Mouse (Mus musculus): ENCODE measurements around the gene Copz1. TPM values are rescaled to one million over a fixed set of nuclear protein-coding genes. Genes with fewer than 3 reads are reported as not detected.
"Not testable (repeated sequence)": the region's sequence is repeated elsewhere in the genome, so short reads cannot be mapped to it uniquely, and the experiment has no call there.

The Copz1 gene
- total RNA-seq, 2 experiments from 2014 or later, result 85.5 to 93.0 TPM

DNA sequence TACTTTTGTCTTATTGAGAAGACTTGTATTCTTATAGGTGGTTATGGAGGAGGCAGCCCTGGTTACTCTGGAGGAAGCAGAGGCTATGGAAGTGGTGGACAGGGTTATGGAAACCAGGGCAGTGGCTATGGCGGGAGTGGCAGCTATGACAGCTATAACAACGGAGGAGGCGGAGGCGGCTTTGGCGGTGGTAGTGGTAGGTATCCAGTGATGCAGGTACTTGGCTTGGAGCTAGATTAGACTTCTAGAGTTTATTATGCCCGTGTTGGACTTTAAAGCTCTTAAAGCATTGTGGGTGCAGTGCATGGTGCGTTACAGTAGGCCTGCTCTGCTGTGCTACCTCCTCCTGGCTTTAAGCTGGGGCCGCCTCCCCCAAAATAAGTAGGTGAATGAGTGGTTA lies 29.6 kb upstream of the Copz1 start:
- intact Hi-C loops (cut with DNase I), result no loop called here
- Histone ChIP-seq H3K4me3 (no peak overlapping the region), H3K27ac (no peak overlapping the region)
- DNase-seq (ENCODE audit: extremely low spot score in 1 of 2, low spot score in 2 of 2), result no peak
- TF ChIP-seq CTCF (IDR thresholded peaks at IDR 0.05), result no peak

DNA sequence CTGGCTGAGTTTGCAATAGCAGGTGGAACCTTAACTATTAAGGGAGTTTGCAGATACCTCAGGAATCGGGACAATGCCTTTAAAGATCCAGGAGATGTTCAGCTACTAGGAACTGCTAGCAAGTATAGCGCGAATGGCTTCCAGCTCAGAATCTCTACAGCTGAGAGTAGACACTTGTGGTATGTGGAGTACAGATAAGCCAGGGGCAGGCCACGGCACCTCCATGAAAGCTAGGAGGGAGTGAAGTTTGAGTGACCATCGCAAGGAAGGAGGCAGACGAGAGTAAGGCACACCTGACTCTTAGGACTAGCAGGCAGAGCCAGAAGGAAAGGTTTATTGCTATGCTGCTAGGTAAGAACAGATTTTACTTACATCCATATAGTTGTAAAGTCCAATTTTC lies 26.9 kb upstream of the Copz1 start:
- no peak for DNase-seq (ENCODE audit: extremely low spot score in 1 of 2, low spot score in 2 of 2)
- no peak overlapping the region for H3K4me3 ChIP-seq
- no peak overlapping the region for H3K27ac ChIP-seq
- TF ChIP-seq CTCF (IDR thresholded peaks at IDR 0.05), result no peak
- intact Hi-C loops (cut with DNase I), result no loop called here

DNA sequence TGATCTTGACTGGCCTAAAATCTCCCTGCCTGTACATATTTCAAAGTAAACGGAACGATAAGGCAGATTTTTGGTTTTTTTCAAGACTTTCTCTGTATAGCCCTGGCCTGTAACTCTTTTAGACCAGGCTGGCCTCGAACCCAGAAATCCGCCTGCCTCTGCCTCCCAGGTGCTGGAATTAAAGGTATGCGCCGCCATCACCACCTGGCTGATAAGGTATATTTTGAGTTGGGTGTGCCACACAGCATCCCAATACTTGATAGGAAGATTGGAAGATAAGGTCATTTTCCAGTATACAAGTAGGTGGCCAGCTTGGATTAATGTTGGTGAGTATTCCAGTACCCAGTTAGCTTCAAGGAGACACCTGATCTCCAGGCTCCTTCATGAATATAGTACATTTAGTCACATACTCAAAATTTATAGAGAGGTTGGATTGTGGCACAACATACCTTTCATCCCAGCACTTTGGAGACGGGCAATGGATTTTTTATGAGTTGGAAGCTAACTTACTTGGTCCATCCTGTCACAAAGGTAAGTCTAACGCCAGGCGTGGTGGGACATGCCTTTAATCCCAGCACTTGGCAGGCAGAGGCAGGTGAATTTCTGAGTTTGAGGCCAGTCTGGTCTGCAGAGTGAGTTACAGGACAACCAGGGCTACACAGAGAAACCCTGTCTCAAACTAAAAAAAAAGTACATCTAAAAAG lies 25.3 kb upstream of the Copz1 start:
- DNase-seq (ENCODE audit: extremely low spot score in 1 of 2, low spot score in 2 of 2), result no peak
- no peak for TF ChIP-seq CTCF (IDR thresholded peaks at IDR 0.05)
- intact Hi-C loops (cut with DNase I), result no loop called here
- no peak overlapping the region for H3K27ac ChIP-seq
- no peak overlapping the region for H3K4me3 ChIP-seq

GRCm38 (mm10) chr15:103247782-103248400 lies 24.6 kb upstream of the Copz1 start:
- Histone ChIP-seq H3K27ac (no peak overlapping the region), H3K4me3 (no peak overlapping the region)
- no peak for TF ChIP-seq CTCF (IDR thresholded peaks at IDR 0.05)
- intact Hi-C loops (cut with DNase I), result loop anchor here (1.0 kb wide), 1 partner anchor 59 kb away; no protein-coding TSS in a partner anchor
- no peak for DNase-seq (ENCODE audit: extremely low spot score in 1 of 2, low spot score in 2 of 2)

DNA sequence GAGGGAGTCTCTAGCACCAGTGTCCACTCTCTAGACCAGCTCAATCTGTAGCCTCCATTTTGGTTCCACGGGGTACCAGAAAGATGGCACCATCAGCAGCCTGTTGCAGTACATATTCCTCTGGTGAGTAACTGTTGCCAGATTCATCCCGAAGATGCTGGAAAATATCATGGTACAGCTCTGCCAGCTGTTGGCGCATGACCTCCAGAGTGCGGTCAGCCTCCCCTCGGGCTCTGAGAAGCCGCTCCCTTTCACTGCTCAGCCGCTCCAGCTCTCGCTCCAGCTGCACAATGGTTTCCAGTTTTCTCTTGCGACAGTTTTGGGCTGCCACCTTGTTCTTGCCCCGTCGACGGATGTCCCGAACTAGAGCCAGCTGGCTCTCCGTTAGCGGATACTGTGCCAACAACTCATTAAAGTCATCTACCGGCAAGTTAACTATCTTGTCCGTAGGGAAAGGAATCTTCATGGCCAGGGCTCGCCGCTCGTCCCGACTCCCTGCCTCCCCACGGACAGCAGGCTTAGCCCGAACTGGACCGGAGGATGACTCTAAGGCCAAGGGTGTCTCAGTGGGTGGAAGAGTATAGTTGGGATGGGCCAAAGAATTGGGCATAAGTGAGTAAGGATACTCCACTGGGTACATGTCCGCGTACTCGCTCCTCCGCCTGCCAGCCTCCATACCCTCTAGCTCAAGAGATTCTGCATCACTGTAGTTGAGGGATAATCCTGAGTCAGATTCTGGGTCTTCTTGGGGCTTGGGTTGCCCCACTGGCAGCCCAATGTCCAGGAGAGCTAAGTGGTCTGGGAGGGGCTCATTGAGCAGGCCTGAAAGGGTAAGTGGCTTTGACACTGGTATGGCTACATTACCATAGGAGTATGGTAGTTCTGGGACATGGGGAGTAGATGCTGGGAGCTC lies 23.9 kb upstream of the Copz1 start:
- intact Hi-C loops (cut with DNase I), result loop anchor here (1.0 kb wide), 1 partner anchor 59 kb away; no protein-coding TSS in a partner anchor
- TF ChIP-seq CTCF (IDR thresholded peaks at IDR 0.05), result no peak
- Histone ChIP-seq H3K27ac (no peak overlapping the region), H3K4me3 (no peak overlapping the region)
- DNase-seq (ENCODE audit: extremely low spot score in 1 of 2, low spot score in 2 of 2), result no peak

DNA sequence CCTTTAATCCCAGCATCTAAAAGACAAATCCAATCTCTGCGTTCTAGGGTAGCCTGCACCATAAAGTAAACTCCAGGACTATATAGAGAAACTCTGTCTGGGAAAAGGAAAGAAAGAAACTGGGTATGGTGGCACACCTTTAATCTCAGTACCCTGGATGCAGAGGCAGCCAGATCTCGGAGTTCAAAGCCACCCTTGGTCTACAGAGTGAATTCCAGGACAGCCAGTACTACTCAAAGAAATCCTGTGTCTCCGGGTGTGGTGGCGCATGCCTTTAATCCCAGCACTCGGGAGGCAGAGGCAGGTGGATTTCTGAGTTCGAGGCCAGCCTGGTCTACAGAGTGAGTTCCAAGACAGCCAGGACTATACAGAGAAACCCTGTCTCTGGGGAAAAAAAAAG lies 23.0 kb upstream of the Copz1 start:
- intact Hi-C loops (cut with DNase I); H3K4me3 ChIP-seq; H3K27ac ChIP-seq; DNase-seq (ENCODE audit: extremely low spot score in 1 of 2, low spot score in 2 of 2): not testable (repeated sequence)

- peak; percentile 83 for TF ChIP-seq CTCF (IDR thresholded peaks at IDR 0.05)
- DNase-seq (ENCODE audit: extremely low spot score in 1 of 2, low spot score in 2 of 2), result peak in 1 of 2 experiments; percentile 48
- H3K4me3 ChIP-seq, result no peak overlapping the region
- intact Hi-C loops (cut with DNase I), result no loop called here
- no peak overlapping the region for H3K27ac ChIP-seq
Measured at GRCm38 (mm10) chr15:103250195-103250740, 22.2 kb upstream of the Copz1 start.

- H3K27ac ChIP-seq, result no peak overlapping the region
- no peak overlapping the region for H3K4me3 ChIP-seq
- no peak for DNase-seq (ENCODE audit: extremely low spot score in 1 of 2, low spot score in 2 of 2)
- no peak for TF ChIP-seq CTCF (IDR thresholded peaks at IDR 0.05)
- intact Hi-C loops (cut with DNase I), result no loop called here
Measured at GRCm38 (mm10) chr15:103251595-103251994, 20.9 kb upstream of the Copz1 start.

DNA sequence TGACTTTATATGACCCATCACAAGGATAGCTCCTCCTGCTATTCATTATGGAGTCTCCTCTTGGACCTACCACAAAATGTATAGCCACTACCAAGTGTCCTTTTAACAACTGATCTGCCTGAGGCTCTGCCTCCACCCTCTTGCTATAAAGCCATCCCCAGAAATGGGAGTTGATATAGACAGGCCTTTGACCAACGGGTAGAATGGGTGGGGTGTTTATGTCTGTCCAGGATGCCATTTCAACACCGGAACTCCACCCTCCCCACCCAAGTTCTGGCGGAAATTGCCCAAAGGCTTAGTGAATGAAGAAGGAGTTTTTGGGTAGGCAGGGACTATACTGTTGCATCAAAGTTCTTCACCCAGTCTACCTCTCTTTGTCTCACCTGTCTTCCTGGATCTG lies 19.9 kb upstream of the Copz1 start:
- no peak overlapping the region for H3K27ac ChIP-seq
- H3K4me3 ChIP-seq, result no peak overlapping the region
- no peak for DNase-seq (ENCODE audit: extremely low spot score in 1 of 2, low spot score in 2 of 2)
- intact Hi-C loops (cut with DNase I), result no loop called here
- TF ChIP-seq CTCF (IDR thresholded peaks at IDR 0.05), result no peak

DNA sequence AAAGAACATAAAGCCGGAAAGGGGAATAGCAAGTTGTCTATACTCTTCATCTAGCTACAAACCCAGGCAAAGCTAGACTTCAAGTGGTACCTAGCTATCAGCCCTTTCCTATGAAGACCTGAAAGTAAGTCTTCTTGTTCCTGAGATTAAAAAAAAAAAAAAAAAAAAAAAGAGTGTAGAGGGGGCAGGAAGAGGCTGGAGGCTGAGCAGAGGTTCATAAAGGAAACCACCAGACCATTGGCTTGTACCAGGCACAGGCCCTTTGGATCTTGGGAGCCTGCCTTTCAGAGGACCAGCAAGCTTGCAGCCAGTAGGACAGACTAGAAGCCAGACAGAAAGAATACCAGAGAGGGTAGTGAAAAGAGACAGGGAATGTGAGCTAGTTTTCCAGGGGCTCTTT lies 19.2 kb upstream of the Copz1 start:
- Histone ChIP-seq H3K27ac (no peak overlapping the region), H3K4me3 (no peak overlapping the region)
- no peak for TF ChIP-seq CTCF (IDR thresholded peaks at IDR 0.05)
- intact Hi-C loops (cut with DNase I), result no loop called here
- DNase-seq (ENCODE audit: extremely low spot score in 1 of 2, low spot score in 2 of 2), result no peak

GRCm38 (mm10) chr15:103255169-103255568 lies 17.3 kb upstream of the Copz1 start:
- TF ChIP-seq CTCF (IDR thresholded peaks at IDR 0.05), result peak; percentile 5; the same call in 1 of the 2 replicates
- intact Hi-C loops (cut with DNase I), result no loop called here
- no peak for DNase-seq (ENCODE audit: extremely low spot score in 1 of 2, low spot score in 2 of 2)
- Histone ChIP-seq H3K4me3 (peak overlapping the region; percentile 29), H3K27ac (no peak overlapping the region)

Data from left cerebral cortex, adult 2 months (tissue).